Mouse (Mus musculus): ENCODE measurements around the gene Idh2.

DNA sequence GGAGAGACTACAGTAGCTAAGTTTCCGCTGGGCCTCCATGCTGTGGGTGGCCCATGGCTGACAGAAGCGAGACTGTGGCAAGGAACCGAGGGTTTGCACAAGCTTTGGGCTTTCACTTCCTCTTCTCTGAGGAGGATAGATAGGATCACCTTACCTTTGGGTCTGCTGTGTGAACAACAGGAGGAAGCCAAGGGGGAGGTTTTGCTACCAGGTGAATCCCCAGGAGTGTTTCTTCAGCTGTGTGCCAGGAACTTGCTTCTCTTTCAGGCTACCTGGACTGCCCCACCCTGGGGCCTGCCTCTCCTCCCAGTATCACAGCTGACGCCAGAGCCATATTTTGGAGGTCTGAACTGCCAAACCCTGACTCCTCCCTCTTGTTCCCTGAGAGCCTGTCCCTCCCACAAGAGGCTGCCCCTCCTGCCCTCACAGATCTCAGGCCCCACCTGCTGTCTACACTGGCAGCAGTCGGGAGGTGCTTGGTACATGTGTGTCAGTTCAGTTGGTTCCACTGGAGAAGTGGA, 40.2 kb downstream of the Idh2 start:
- no peak for TF ChIP-seq TAL1 (IDR thresholded peaks at IDR 0.05; ENCODE audit: low read length)
- no peak for TF ChIP-seq GATA1 (IDR thresholded peaks at IDR 0.05; ENCODE audit: low read length)
